Mouse (Mus musculus): ENCODE measurements around the gene Usp2. TPM values are rescaled to one million over a fixed set of nuclear protein-coding genes. Genes with fewer than 3 reads are reported as not detected.

The Usp2 gene
- total RNA-seq, 2 experiments from 2014 or later = 79.2 to 82.4 TPM

DNA sequence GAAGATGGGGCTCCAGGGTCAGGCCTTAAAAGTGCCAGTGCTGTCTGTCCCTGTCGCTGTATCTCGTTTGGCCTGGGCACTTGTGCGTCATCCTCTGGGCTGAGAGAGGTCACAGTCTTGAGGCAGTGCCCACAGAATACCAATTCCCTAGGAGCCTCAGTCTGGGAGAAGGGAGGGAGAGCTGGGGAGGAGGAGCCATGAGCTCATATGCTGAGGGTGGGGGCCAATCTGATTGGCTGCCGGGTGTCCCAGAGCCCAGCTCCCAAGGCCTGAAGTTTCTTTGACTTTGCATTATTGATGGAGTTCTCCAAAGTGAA lies 5.7 kb downstream of the Usp2 start:
- peak in 1 of 2 experiments; percentile 57 for DNase-seq (ENCODE audit: low spot score in 2 of 2)
- TF ChIP-seq CTCF (conservative IDR thresholded peaks at IDR 0.05) = no peak

GRCm38 (mm10) chr9:44073115-44073514 lies 6.3 kb downstream of the Usp2 start:
- TF ChIP-seq CTCF (conservative IDR thresholded peaks at IDR 0.05) = no peak
- no peak for DNase-seq (ENCODE audit: low spot score in 2 of 2)
- H3K4me3 ChIP-seq = peak overlapping the region; percentile 42
- peak overlapping the region; percentile 93 for H3K27ac ChIP-seq

More for the DNA sequence above, 5.7 kb downstream of the Usp2 start:
- Histone ChIP-seq H3K4me3 (peak overlapping the region; percentile 42), H3K27ac (peak overlapping the region; percentile 93)

GRCm38 (mm10) chr9:44074395-44075275 lies 7.8 kb downstream of the Usp2 start:
- no peak for DNase-seq (ENCODE audit: low spot score in 2 of 2)
- Histone ChIP-seq H3K4me3 (no peak overlapping the region), H3K27ac (peak overlapping the region; percentile 11; the same call in 1 of the 2 replicates)
- peak; percentile 76 for TF ChIP-seq CTCF (conservative IDR thresholded peaks at IDR 0.05)

- DNase-seq (ENCODE audit: low spot score in 2 of 2) = no peak
- H3K4me3 ChIP-seq = no peak overlapping the region
- no peak overlapping the region; the same call in 1 of the 2 replicates for H3K27ac ChIP-seq
- no peak for TF ChIP-seq CTCF (conservative IDR thresholded peaks at IDR 0.05)
These were observed 8.6 kb downstream of the Usp2 start for GRCm38 (mm10) chr9:44075276-44075995.

GRCm38 (mm10) chr9:44075996-44076763 lies 9.4 kb downstream of the Usp2 start:
- no peak for TF ChIP-seq CTCF (conservative IDR thresholded peaks at IDR 0.05)
- no peak for DNase-seq (ENCODE audit: low spot score in 2 of 2)
- no peak overlapping the region; the same call in 1 of the 2 replicates for H3K27ac ChIP-seq

DNA sequence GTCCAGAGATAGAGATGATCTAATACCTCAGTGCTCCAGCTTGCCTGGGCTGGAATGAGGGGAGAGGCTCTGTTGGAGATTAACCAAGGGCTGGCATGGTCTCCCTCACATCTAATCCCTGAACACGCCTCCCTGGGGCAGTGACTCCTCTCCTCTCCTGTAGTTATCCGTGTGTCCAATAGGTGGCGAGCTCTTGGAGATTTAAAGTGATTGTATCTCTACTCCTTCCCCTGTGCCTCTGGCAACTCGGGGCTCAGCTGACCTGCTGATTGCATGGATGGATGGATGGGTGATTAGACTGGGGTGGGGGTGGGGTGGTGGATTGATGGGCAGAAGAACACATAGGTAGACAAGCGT lies 9.9 kb downstream of the Usp2 start:
- peak; percentile 79 for TF ChIP-seq CTCF (conservative IDR thresholded peaks at IDR 0.05)
- Histone ChIP-seq H3K4me3 (peak overlapping the region; percentile 12; the same call in 1 of the 2 replicates), H3K27ac (peak overlapping the region; percentile 87; the same call in 1 of the 2 replicates)
- DNase-seq (ENCODE audit: low spot score in 2 of 2) = peak; percentile 65 to 66

More at GRCm38 (mm10) chr9:44075996-44076763, 9.4 kb downstream of the Usp2 start:
- H3K4me3 ChIP-seq = no peak overlapping the region; the same call in 1 of the 2 replicates

DNA sequence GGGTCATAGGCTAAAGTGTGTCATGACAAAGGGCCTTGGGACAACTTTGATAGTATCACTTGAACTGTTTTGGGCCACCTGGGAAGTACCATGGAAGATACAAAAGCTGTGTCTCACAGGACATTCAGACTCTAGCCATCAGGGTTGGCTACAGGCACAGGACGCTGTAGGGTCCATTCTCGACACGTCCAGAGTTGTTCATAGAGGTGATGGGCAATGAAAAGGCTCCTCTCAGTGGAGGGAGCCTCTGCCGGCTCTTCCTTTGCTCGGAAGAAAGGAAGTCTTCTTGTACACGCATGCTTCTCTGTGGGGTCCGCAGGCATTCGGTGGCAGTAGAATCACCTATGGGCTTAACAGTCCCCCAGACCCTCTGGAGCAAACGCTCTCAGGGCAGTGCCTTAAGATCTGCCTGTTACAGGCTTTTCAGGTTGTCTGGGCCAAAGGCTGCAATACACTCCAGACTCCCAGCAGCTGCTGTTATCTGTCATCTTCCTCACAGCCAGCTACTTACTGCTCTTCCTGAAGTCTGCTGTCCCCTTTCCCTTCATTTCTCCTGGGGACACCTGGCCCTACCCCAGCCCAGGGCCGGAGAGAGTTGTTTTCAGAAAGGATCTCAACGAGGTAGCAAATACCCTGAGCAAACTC lies 10.6 kb downstream of the Usp2 start:
- Histone ChIP-seq H3K4me3 (peak overlapping the region; percentile 12; the same call in 1 of the 2 replicates), H3K27ac (peak overlapping the region; percentile 87)
- no peak for TF ChIP-seq CTCF (conservative IDR thresholded peaks at IDR 0.05)
- no peak for DNase-seq (ENCODE audit: low spot score in 2 of 2)

- no peak for DNase-seq (ENCODE audit: low spot score in 2 of 2)
- no peak for TF ChIP-seq CTCF (conservative IDR thresholded peaks at IDR 0.05)
- Histone ChIP-seq H3K4me3 (peak overlapping the region; percentile 15; the same call in 1 of the 2 replicates), H3K27ac (peak overlapping the region; percentile 87)
These were observed 11.4 kb downstream of the Usp2 start for GRCm38 (mm10) chr9:44078136-44078797.

DNA sequence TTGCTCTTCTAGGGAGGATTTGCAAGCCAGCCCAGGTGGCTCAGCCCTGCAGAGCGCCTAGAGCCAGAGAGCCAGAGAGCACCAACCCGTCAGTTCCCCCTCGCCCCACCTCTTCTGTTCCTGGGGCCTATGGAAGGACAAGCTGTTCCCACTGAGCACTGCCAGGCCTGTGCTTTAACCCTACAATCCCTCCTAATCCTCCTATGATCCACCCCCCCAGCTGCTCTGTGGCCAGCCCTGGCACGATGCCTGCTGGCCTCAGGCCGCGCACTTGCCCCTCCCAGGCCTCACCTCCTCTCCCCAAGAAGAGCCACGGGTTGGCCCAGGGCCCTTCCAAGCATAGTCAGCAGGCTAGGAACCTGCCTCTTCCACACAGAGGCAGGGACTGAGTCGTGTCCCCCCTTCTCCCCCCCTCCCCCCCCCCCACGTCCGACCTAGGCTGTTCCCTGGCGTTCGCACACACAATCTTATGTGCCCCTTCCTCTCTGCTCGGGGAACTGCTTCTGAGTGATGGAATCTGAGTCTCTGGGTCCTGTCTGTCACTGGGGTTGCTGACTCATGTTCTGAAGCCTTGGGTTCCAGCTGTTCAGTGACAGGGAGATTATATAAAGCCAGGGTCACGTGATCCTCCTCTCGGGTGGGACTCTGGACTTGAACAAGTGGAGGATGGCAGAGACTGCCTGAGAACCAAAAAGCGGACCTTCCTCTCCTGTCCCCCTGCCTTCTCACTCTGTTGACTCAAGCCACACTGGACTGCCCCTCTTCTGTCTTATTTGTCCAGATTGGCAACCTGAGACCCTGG lies 12.3 kb downstream of the Usp2 start:
- DNase-seq (ENCODE audit: low spot score in 2 of 2) = peak; percentile 51 to 58
- no peak for TF ChIP-seq CTCF (conservative IDR thresholded peaks at IDR 0.05)
- peak overlapping the region; percentile 87 for H3K27ac ChIP-seq
- peak overlapping the region; percentile 15; the same call in 1 of the 2 replicates for H3K4me3 ChIP-seq

DNA sequence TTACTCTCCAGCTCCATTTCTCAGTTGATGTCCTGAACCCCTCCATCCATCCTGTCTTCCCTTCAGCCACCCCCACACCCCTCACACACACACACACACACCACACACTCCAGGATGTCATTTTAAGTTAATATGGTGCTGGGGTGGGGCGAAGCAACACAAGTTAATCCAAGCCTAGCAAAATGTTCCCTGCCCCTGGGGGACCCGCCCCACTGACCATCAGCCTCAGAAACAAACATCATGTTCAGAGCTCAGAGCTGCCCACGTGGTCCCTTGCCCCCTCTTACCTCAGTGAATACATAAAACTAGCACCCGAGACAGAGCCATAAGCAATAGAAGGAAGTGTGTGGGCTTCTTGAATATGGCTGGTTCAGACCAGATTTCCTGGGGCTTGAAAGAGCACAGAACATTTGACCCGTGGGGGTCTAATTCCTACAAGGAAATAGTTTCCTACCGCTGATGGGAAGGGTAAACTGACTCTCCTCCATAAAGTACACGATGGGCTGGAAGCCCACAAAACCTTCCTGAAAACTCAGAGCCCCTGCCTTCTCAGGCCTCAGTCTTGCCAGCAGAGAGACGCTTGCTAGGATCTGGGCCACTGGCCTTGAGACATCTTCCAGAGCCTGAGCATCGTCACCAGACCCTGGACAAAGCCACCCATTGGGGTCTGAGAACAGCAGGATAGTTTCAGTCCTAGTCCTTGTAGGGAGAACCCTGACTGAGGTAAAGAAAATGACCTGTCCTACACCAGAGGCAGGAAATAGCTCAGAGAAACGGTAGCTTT lies 13.4 kb downstream of the Usp2 start:
- DNase-seq (ENCODE audit: low spot score in 2 of 2) = peak in 1 of 2 experiments; percentile 8

More for the DNA sequence above, 13.4 kb downstream of the Usp2 start:
- Histone ChIP-seq H3K27ac (peak overlapping the region; percentile 87), H3K4me3 (no peak overlapping the region)
- no peak for TF ChIP-seq CTCF (conservative IDR thresholded peaks at IDR 0.05)
